Mouse (Mus musculus) ES-E14 (cell line): ENCODE data around the gene Aldh6a1. TPM values are rescaled to one million over a fixed set of nuclear protein-coding genes. Genes with fewer than 3 reads are reported as not detected.

ENCODE experiments used
- DNase-seq: peaks from one replicate; pipeline ENCODE4 v3.0.0-alpha.2; 2013; ENCODE audit warnings: low read depth, low spot score
- H3K27ac ChIP-seq: 2 replicates; pipeline ENCODE4 v1.5.1; 2012; ENCODE audit warnings: low read depth, mild to moderate bottlenecking, low read length, moderate library complexity, mixed read lengths; ENCODE audit not compliant: poor library complexity, insufficient read depth, severe bottlenecking
- H3K36me3 ChIP-seq: 2 replicates; pipeline ENCODE4 v1.6.1; 2012; ENCODE audit warnings: mild to moderate bottlenecking, low read length, moderate library complexity, mixed read lengths; ENCODE audit not compliant: control insufficient read depth, poor library complexity, insufficient read depth, severe bottlenecking
- H3K4me1 ChIP-seq, 2 experiments: fragments of 150-350 bp in 1 of 2; sonication (generic) in 1 of 2; 2 replicates each; pipeline ENCODE4 v1.6.1; 2012; ENCODE audit warnings: low read length in 2 of 2, mild to moderate bottlenecking in 1 of 2, mixed read lengths in 1 of 2; ENCODE audit not compliant: control insufficient read depth in 2 of 2, insufficient read depth in 2 of 2, poor library complexity in 1 of 2
- H3K4me3 ChIP-seq, 2 experiments: fragments of 150-350 bp in 1 of 2; sonication (generic) in 1 of 2; 2 replicates each; pipeline ENCODE4 v1.5.1; 2012; ENCODE audit warnings: low read length in 2 of 2, low read depth in 1 of 2, mild to moderate bottlenecking in 1 of 2, mixed read lengths in 1 of 2; ENCODE audit not compliant: insufficient read depth in 1 of 2, poor library complexity in 1 of 2, severe bottlenecking in 1 of 2
- H3K9ac ChIP-seq: 2 replicates; pipeline ENCODE4 v1.6.1; 2012; ENCODE audit warnings: low read depth, mild to moderate bottlenecking, low read length, mixed read lengths; ENCODE audit not compliant: poor library complexity, insufficient read depth, severe bottlenecking
- H3K9me3 ChIP-seq: fragments of 150-350 bp; sonication (generic); 2 replicates; pipeline ENCODE4 v1.6.1; 2012; ENCODE audit warnings: low read depth, mild to moderate bottlenecking, low read length; ENCODE audit not compliant: control insufficient read depth, insufficient read depth
- CHD2 ChIP-seq: IDR thresholded peaks from 2 replicates; pipeline ENCODE4 v1.6.1; 2014; ENCODE audit warnings: mild to moderate bottlenecking, low read depth, low read length, inconsistent platforms
- HCFC1 ChIP-seq: IDR thresholded peaks from 2 replicates; pipeline ENCODE4 v1.6.1; 2012; ENCODE audit warnings: low read length, inconsistent platforms, borderline replicate concordance; ENCODE audit not compliant: insufficient read depth
- MAFK ChIP-seq: IDR thresholded peaks from 2 replicates; pipeline ENCODE4 v1.6.1; 2014; ENCODE audit warnings: mild to moderate bottlenecking, low read depth, low read length, inconsistent platforms; ENCODE audit not compliant: insufficient read depth
- ZC3H11A ChIP-seq: IDR thresholded peaks from 2 replicates; pipeline ENCODE4 v1.6.1; 2012; ENCODE audit warnings: low read depth, mild to moderate bottlenecking, inconsistent platforms, low read length, borderline replicate concordance
- ZNF384 ChIP-seq: IDR thresholded peaks from 2 replicates; pipeline ENCODE4 v1.6.1; 2012; ENCODE audit warnings: low read depth, low read length, inconsistent platforms
- in situ Hi-C, 2 experiments: fragments of 600-800 bp; cut with MboI; formaldehyde crosslinking; loops; one replicate each; pipeline ENCODE4 v1.15.1; 2025; ENCODE audit warnings: low sequenced_read_pairs in 2 of 2, inconsistent platforms in 1 of 2; ENCODE audit not compliant: unreplicated experiment in 2 of 2
- total RNA-seq: library from RNA; depleted of rRNA; stranded (reverse); fragments of 300-350 nt; gene quantifications from 2 replicates; pipeline ENCODE4 v1.2.3, GENCODE M21; 2012

The Aldh6a1 gene
- total RNA-seq, 1 experiment, result 11.9 TPM

- DNase-seq, result no peak
- Histone ChIP-seq H3K27ac (no peak overlapping the region), H3K9me3 (no peaks in the 10 kb centered on the region), H3K36me3 (no peaks in the 10 kb centered on the region), H3K4me3 (no peak overlapping the region), H3K4me1 (0 out of 4 replicates have a peak, but pooled peaks cover 0 to 2% of the 10 kb centered on the region in 2 experiments), H3K9ac (no peak overlapping the region)
- in situ Hi-C loops, result no loop called here
- TF ChIP-seq CHD2 (no peak), HCFC1 (no peak), ZC3H11A (no peak), ZNF384 (no peak), MAFK (no peak)
Measured at GRCm38 (mm10) chr12:84448181-84448580, 2.6 kb downstream of the Aldh6a1 start.

GRCm38 (mm10) chr12:84447386-84447785 is 3.4 kb downstream of the Aldh6a1 start:
- Histone ChIP-seq H3K27ac (no peak overlapping the region), H3K4me1 (0 out of 4 replicates have a peak, but pooled peaks cover 0 to 2% of the 10 kb centered on the region in 2 experiments), H3K9me3 (no peaks in the 10 kb centered on the region), H3K36me3 (no peaks in the 10 kb centered on the region), H3K4me3 (no peak overlapping the region), H3K9ac (no peak overlapping the region)
- TF ChIP-seq ZNF384 (no peak), CHD2 (no peak), HCFC1 (no peak), ZC3H11A (no peak), MAFK (no peak)
- DNase-seq, result no peak
- in situ Hi-C loops, result no loop called here

GRCm38 (mm10) chr12:84442526-84442925 is 8.3 kb downstream of the Aldh6a1 start:
- no peaks in the 10 kb centered on the region for H3K36me3 ChIP-seq
- H3K9ac ChIP-seq, result no peak overlapping the region
- H3K4me3 ChIP-seq, result no peak overlapping the region
- no peak for DNase-seq
- in situ Hi-C loops, result no loop called here
- no peaks in the 10 kb centered on the region for H3K4me1 ChIP-seq
- H3K9me3 ChIP-seq, result no peaks in the 10 kb centered on the region
- TF ChIP-seq HCFC1, result no peak
- no peak for TF ChIP-seq CHD2
- H3K27ac ChIP-seq, result no peak overlapping the region

GRCm38 (mm10) chr12:84438697-84439096 is 12.1 kb downstream of the Aldh6a1 start:
- Histone ChIP-seq H3K9ac (no peak overlapping the region), H3K36me3 (no peaks in the 10 kb centered on the region), H3K4me1 (no peaks in the 10 kb centered on the region), H3K9me3 (no peaks in the 10 kb centered on the region), H3K27ac (no peak overlapping the region), H3K4me3 (no peak overlapping the region)
- TF ChIP-seq HCFC1, result no peak
- no peak for TF ChIP-seq MAFK
- no peak for TF ChIP-seq ZNF384
- no peak for TF ChIP-seq CHD2
- TF ChIP-seq ZC3H11A, result no peak
- in situ Hi-C loops, result no loop called here
- no peak for DNase-seq

GRCm38 (mm10) chr12:84429825-84430224 is 21.0 kb downstream of the Aldh6a1 start:
- Histone ChIP-seq H3K4me3 (no peak overlapping the region), H3K9ac (no peak overlapping the region), H3K36me3 (no peaks in the 10 kb centered on the region), H3K27ac (no peak overlapping the region), H3K9me3 (no peaks in the 10 kb centered on the region), H3K4me1 (no peaks in the 10 kb centered on the region)
- in situ Hi-C loops, result no loop called here
- DNase-seq, result no peak
- TF ChIP-seq ZC3H11A (no peak), CHD2 (no peak), HCFC1 (no peak), MAFK (no peak), ZNF384 (no peak)
